11 mouse cellular contexts compared by ENCODE assay signal in genomic region chr4:150446617-150447016, GRCm38 (mm10).
DNase-seq lines count a peak whose midpoint lies in the region; ATAC-seq and TF ChIP-seq lines count a peak whose summit lies in the region.
"Had no signal": no experiment of that assay in that cellular context is flagged by ENCODE, and none has a peak within 500 bp of the region (broad histone marks: within the 10 kb centered on the region; RNA-seq: fewer than 3 reads in every experiment).

No protein-coding gene starts in this region.

- H3K4me2 ChIP-seq in intestine, embryonic 15.5 days (replicated peaks), result no peak overlapping the region
- no peak overlapping the region for H3K4me2 ChIP-seq in intestine, postnatal 0 days (replicated peaks; ENCODE audit: low read depth)
- H3K4me2 ChIP-seq in hindbrain, embryonic 14.5 days (replicated peaks), result no peak overlapping the region
- H3K4me2 ChIP-seq: lung, embryonic 14.5 days had no signal

- peaks cover 20% of the 10 kb centered on the region for H3K4me1 ChIP-seq in intestine, embryonic 15.5 days (replicated peaks)
- H3K4me1 ChIP-seq in intestine, postnatal 0 days (replicated peaks; ENCODE audit: control insufficient read depth, insufficient read depth, low read length), result no peaks in the 10 kb centered on the region
- H3K4me1 ChIP-seq in hindbrain, embryonic 14.5 days (replicated peaks; ENCODE audit: control insufficient read depth, insufficient read depth, low read length), result peaks cover 62% of the 10 kb centered on the region

- 83% methylated on average over 4 of the region's 4 CpGs for WGBS in intestine, embryonic 15.5 days
- 88% methylated on average over 4 of the region's 4 CpGs for WGBS in intestine, postnatal 0 days
- WGBS in hindbrain, embryonic 14.5 days, result 44% methylated on average over 4 of the region's 4 CpGs

- H3K27me3 ChIP-seq in intestine, embryonic 15.5 days (replicated peaks), result no peaks in the 10 kb centered on the region
- H3K27me3 ChIP-seq in intestine, postnatal 0 days (replicated peaks; ENCODE audit: control insufficient read depth, insufficient read depth, low read length), result no peaks in the 10 kb centered on the region
- H3K27me3 ChIP-seq in hindbrain, embryonic 14.5 days (ENCODE audit: control insufficient read depth, insufficient read depth, low read length), result no peaks in the 10 kb centered on the region

- H3K4me3 ChIP-seq in intestine, embryonic 15.5 days (replicated peaks), result no peak overlapping the region
- no peak overlapping the region for H3K4me3 ChIP-seq in intestine, postnatal 0 days (ENCODE audit: low read depth, low read length)
- no peak overlapping the region for H3K4me3 ChIP-seq in hindbrain, embryonic 14.5 days (replicated peaks; ENCODE audit: low read length)

- no peaks in the 10 kb centered on the region for H3K36me3 ChIP-seq in intestine, embryonic 15.5 days
- no peaks in the 10 kb centered on the region for H3K36me3 ChIP-seq in intestine, postnatal 0 days (ENCODE audit: control insufficient read depth, insufficient read depth)
- H3K36me3 ChIP-seq in hindbrain, embryonic 14.5 days (replicated peaks; ENCODE audit: control insufficient read depth, insufficient read depth), result no peaks in the 10 kb centered on the region

- no peaks in the 10 kb centered on the region for H3K9me3 ChIP-seq in intestine, embryonic 15.5 days
- no peaks in the 10 kb centered on the region for H3K9me3 ChIP-seq in intestine, postnatal 0 days (ENCODE audit: control insufficient read depth)
- no peaks in the 10 kb centered on the region for H3K9me3 ChIP-seq in hindbrain, embryonic 14.5 days (ENCODE audit: control insufficient read depth, low read length)
- H3K9me3 ChIP-seq: G1E had no signal

- ATAC-seq in intestine, embryonic 15.5 days, result peak; percentile 25; the same call in 1 of the 2 replicates
- ATAC-seq in intestine, postnatal 0 days, result no peak
- peak; percentile 30; the same call in 1 of the 2 replicates for ATAC-seq in erythroid progenitor cell, adult 5-6 weeks (replicated peaks; ENCODE audit: low FRiP score, poor library complexity, severe bottlenecking)
- no peak for ATAC-seq in hindbrain, embryonic 14.5 days (ENCODE audit: low FRiP score)
- ATAC-seq: forebrain, embryonic 16.5 days had no signal

- no peak overlapping the region for H3K9ac ChIP-seq in intestine, embryonic 15.5 days
- no peak overlapping the region for H3K9ac ChIP-seq in intestine, postnatal 0 days (ENCODE audit: low read depth, low read length)
- H3K9ac ChIP-seq in hindbrain, embryonic 14.5 days, result no peak overlapping the region
- H3K9ac ChIP-seq: lung, embryonic 14.5 days had no signal

- no peak for DNase-seq in hindbrain, embryonic 14.5 days (ENCODE audit: low spot score)
- DNase-seq in kidney, postnatal 4 days, result peak; percentile 33 to 55
- no peak for DNase-seq in urinary bladder, postnatal 25 days (ENCODE audit: low spot score)
- DNase-seq in yolk sac, embryonic 10.5 days (ENCODE audit: low spot score), result no peak
- DNase-seq in left cerebral cortex, adult 18-20 months (ENCODE audit: low spot score in 2 of 2), result no peak

- no peak overlapping the region for H3K27ac ChIP-seq in intestine, embryonic 15.5 days
- no peak overlapping the region for H3K27ac ChIP-seq in intestine, postnatal 0 days (ENCODE audit: low read depth, low read length)
- H3K27ac ChIP-seq in hindbrain, embryonic 14.5 days, result peak overlapping the region; percentile 75

- no peak for TF ChIP-seq CTCF in intestine, postnatal 0 days (IDR thresholded peaks at IDR 0.05; ENCODE audit: low read depth)

Comparison
In these comparisons a context has a peak if more than half of its experiments do, and no peak if none do; other contexts are left out.
1. ATAC-seq: peak in intestine, embryonic 15.5 days (single experiment) and erythroid progenitor cell, adult 5-6 weeks (single experiment); none in intestine, postnatal 0 days (single experiment) and hindbrain, embryonic 14.5 days (single experiment).
2. DNase-seq: peak in kidney, postnatal 4 days (2 of 2); none in hindbrain, embryonic 14.5 days (single experiment), urinary bladder, postnatal 25 days (single experiment), yolk sac, embryonic 10.5 days (single experiment) and left cerebral cortex, adult 18-20 months (0 of 2).